Mouse (Mus musculus) cerebellum, postnatal 4 days (tissue): Measurements from ENCODE around the gene Cldn24.
"Not testable (repeated sequence)": the region's sequence is repeated elsewhere in the genome, so short reads cannot be mapped to it uniquely, and the experiment has no call there.

Source experiments
- DNase-seq, 2 experiments: peaks; one replicate each; pipeline ENCODE4 v3.0.0; 2022; ENCODE audit warnings: low spot score in 2 of 2, mixed read lengths in 1 of 2

The Cldn24 gene

DNA sequence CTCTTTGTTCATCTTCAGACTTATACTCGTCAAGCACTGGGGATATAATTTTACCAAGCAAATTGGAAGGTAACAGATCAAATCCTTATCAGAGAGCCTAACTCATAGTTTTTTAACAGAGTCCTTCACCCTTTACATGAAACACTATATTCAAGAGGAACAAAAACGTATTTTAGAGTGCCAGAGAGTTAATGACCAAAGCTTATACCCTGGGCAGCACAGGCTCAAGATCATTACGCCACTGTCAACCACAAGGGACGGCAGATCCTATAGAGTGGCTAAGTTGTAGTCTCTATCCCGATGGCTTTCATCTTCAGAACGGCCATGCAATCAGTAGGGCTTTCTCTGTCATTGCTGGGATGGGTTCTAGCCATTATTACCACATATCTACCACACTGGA is at the start of gene Cldn24:
Gene Cldn24 (plus strand): TSS at position 301 of the 400 bp plus-strand sequence.
- DNase-seq, result no peak

DNA sequence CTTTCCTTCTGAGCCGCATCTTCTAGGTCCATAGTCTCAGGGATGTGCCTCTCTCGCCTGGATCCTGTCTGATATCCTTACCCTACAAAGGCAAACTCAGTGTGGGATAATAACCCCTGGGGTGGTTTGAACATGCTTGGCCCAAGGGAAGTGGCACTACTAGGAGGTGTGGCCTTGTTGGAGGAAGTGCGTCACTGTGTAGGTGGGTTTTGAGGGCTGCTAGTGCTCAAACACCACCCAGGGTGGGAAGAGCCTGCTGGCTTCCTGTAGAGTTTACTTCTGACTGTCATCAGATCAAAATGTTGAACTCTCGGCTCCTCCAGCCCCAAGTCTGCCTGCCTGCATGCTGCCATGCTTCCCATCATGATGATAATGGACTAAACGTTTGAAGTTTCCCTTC is 49.0 kb upstream of the Cldn24 start:
- no peak for DNase-seq

DNA sequence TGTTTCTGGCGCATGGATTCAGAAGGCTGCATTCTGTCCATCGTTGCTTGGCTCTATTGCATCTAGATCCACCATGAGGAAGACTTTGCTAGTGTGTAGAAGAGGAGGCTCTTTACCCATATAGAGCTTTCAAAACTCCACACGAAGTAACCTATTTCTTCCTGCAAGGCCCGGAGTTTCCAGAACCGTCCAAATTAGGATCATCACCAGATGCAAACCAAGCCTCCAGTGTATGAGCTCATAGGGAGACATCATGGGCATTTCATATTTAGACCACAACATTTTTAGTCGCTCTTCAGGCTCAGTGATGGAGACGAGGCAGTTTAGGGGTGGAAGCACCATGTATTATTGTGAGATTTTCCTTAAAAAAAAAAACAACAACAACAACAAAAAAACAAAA is 44.5 kb upstream of the Cldn24 start:
- no peak for DNase-seq

DNA sequence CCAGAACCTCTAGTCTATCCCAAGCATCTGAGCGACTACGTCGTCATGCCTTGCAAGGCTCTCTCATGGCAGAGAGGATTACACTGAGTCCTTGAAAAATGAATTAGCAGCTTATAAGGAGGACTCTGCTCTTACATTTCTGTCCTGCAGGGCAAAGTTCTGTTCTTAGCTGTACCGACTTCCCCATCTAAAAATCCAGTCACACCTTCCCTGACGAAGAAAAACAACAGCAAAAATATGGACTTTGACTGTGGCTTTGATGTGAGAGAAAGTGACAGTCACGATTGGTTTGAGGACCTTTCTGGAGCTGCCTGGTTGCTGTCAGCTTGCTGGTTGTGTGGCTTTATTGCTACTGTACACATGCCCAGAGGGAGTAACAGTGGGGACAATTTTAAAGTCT is 42.4 kb upstream of the Cldn24 start:
- DNase-seq, result no peak

DNA sequence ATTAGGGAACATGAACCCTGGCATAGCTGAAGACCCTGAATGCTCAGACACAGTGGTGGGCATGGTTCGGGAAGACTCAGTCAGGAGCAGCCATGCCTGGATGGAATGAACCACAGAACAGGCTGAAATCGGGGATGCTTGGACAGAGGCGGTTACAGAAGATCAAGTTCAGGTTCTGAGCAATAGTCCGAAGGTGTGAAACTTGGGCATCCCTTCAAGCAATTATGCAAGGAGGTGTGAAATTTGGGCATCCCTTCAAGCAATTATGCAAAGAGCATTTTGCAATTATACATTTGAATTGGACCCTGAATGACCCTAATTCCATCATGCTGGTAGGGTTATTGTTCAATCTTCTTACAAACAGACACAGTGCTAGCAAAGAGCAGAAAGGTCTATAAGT is 40.1 kb upstream of the Cldn24 start:
- no peak for DNase-seq

DNA sequence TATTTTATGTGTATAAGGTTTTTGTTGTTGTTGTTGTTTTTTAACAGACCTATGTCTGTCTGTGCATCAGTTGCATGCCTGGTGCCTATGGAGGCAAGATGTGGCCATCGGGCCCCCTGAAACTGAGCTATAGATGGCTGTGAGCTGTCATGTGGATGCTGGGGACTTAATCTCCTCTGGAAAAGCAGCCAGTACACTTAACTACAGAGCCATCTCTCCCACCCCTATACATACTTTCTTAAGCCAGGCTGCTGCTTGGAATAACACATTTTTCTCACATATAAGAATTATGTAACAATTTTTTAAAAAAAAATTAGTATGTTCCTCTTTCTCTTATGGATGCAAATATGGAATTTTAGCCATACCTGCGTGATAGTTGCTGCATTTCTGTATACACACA is 38.4 kb upstream of the Cldn24 start:
- no peak for DNase-seq

DNA sequence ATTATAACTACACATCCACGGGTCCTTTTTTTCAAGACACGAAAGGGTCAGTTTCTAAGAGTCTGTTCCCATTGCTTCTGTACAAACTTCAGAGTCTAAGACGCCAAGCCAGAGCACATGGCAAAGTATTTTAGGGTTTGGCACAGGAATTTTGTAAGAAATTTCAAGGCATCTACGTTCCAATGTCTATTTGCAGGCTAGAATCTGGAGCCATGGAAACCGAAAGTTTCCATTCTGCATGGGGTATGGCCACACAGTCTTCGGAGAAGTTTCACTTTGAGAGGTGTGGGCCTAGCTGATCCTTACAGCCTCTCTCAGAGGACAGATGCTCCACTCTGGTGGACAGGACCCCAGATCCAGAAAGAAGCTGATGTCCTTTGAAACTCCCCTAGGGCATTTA is 38.0 kb upstream of the Cldn24 start:
- DNase-seq, result no peak

DNA sequence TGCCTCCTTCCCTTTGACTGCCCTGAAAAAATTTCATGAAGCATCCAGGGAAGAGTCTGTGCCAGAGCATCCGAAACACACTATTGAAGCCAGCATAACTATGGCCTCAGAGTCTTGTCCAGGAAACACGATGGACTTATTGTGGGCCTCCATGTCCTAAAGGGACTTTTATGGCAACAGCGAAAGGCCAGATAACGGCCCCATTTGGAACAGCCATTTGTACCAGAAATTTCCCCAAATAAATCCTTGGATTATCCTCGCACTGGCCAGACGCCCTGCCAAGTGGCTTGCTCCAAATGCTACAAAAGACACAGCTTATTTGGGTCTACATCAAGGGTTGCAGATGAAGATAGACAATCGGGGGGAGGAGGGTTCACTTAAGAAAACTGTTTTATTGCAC is 37.5 kb upstream of the Cldn24 start:
- no peak for DNase-seq

DNA sequence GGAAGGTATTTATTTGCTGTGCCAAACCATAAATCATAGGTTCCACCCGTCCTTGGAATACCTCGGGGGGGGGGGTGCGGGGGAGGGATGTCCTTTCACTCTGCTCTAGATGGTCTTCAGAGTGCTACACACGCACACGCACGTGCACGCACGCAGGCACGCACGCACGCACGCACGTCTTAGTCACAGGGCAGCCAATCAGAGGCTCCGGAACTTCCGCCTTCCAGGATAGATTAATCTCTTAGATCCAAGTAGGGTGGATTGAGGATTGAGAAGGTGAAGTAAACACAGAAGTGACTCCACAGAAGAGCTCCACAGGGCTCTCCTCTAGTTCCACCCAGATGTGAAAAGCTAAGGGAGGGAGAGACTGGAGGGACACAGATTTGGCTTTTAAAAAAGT is 35.6 kb upstream of the Cldn24 start:
- no peak for DNase-seq

DNA sequence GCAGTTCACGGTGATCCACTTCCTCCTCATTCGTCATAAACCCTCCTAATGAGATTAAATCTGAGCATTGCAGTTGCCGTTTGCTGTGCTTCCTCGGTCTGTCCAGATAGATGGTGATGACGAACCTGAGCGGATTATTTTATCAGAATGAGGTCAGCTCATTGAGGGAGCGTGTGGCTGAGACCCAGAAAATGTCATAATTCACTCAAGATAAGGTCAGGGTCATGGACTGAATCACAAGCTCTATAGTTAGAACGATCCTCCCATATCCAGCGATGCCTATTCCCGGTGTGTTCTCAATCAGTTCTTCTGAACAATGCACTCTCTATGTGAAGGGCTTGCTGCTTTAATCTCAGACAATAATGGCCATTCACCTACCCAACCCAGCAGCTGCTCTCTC is 34.2 kb upstream of the Cldn24 start:
- DNase-seq, result no peak

DNA sequence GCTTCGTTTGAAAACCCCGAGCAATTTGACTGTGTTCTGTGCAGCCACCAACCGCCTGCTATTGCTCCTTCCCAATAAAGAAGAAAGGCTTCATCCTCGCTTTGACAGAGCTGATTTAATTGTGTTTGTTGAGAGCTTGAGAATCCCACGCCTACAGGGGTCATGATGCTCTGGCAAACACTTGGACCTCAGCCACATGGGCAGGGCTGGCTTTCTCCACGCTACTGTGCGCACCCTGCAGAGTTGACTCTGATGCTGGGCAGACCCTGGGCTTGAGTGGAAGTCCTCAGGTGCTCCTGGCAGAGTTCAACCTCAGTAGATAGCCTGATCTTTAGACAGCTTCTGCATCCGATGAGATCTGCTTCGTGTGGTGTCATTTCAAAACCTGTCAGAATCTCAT is 30.0 kb upstream of the Cldn24 start:
- no peak for DNase-seq

DNA sequence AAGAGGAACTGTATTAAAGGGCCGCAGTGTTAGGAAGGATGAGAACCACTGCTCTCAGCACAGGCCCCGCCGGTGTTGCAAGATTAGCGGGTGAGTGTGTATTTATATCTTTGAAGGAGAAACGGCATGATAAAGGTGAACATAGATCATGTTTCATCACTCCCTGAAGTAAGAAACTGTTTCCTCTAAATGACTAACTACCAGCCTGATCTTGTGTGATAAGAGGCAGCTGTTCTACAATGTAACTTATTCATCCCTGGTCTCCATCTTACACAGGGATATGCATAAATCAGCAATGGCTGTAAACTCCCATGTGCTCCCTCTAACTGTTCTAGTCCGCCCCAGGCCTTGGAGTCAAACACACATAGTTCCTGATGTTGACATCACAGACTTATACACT is 22.5 kb upstream of the Cldn24 start:
- no peak for DNase-seq

DNA sequence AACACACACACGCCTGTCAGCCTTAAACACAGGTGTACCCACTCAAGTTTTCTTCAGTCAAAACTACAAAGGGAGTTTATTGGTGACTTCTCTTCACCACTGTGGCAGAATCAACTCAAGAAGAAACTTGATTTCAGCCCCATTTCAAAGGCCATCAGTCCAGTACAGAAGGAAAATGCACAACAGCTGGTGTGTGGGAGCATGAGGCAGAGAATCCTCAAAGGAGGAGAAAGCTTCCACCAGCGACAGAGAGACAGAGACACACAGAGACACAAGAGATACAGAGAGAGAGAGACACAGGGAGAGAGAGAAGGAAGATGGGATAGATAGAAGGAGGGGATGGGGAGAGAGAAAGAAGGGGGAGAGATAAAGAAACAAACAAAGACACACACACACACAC is 19.6 kb upstream of the Cldn24 start:
- DNase-seq, result no peak

DNA sequence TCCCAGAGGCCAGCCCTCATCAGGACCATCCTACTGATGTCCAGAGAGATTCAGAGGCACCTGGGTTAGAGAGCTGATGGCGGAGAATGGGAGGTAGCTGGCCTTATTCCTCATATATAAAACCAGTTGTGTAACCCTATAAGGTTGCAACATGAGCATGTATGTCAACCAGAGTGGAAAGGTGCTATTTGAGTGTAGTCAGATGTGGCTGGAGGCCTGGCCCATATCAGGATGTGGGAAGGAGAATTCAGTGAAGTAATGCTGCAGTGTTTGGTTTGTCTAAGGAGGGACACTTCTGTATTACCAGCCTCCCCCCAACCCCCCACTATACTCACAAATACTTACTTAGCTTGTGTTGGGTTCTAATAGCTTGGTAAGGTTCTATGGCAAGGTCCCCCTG is 17.7 kb upstream of the Cldn24 start:
- no peak for DNase-seq

DNA sequence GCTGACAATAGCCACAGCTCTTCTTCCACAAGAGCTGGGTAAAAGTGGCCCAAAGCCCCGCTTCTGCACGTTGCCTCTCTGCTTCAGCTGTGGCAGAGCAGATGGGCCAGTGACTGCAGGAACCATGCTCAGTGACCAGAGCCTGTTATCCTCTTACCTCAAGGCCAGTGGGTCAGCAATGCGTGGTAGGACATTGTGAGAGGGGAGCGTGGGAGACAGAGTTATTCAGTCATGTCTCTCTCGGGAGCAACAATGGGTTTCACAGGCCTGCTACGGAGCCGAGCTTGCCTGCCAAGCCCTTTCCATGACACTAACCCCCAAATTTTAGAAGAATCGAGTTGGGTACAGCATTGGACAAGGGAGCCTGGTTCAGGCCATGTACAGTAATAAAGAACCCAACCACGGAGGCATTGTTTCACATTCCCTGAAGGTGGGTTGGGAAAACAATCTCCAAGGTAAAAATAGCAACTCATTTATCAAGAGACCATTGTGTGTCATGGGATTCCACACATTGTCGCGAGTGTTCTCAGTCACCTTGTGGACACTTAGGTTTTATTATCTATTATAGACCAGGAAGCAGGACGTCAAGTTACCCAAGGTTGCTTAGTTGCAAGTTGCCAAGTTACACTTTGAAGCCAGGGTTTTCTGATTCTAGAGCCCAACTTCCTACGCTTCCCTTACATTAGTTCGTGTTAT is 11.8 kb upstream of the Cldn24 start:
- DNase-seq, result no peak

DNA sequence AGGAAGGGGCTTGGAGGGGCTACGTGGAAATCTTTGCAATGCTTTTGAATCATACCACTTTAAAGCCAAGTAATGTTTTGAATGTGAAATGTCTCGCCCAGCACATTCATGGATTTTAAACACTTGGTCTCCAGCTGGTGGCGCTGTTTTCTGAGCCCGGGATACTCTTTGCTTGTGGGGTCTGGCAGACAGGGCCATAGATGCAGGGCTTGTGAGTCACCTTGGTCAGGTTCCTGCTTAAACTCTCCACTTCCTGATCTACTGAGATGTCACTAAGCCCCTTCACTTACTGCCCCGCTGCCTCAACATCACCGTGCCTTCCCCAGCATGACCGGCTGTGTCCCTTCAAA is 11.3 kb upstream of the Cldn24 start:
- DNase-seq, result no peak

DNA sequence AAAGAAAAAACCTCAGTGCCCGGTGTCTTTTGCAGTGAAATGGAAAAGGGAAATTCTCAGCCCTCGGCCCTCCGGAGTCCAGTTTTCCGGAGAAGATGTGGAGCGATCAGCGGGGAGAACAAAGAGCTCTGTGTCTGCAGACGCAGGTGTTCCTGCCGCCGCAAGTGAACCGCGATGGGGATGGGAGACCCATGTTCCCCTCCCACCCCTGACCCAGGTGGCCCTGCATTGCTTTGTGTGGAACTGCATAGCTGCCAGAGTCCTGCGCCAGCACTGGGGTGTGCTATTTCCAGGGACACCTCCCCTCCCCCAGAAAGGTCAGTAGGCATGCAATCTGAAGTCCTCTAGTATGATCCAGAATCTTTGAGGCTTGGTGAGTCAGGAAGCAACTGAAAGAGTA is 10.7 kb upstream of the Cldn24 start:
- DNase-seq, result no peak

DNA sequence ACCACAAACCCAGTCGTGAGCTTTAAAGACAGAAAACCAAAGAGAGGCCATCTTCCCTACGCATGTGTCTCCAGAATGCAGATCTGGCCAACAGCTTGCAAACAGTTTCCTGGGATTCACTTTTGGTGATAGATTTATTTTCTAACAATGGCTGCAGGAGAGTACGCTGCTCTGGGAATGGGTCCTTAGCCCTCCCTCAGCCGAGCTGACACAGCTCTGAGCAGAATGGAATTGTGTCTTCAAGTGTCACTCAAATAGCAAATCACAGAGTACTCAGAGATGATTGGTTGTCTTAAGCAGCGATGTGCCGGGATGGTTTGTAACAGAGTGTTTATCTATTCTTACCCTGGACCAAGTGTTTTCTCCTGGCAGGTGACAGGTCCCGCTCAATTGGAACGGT is 2.9 kb upstream of the Cldn24 start:
- DNase-seq, result no peak

DNA sequence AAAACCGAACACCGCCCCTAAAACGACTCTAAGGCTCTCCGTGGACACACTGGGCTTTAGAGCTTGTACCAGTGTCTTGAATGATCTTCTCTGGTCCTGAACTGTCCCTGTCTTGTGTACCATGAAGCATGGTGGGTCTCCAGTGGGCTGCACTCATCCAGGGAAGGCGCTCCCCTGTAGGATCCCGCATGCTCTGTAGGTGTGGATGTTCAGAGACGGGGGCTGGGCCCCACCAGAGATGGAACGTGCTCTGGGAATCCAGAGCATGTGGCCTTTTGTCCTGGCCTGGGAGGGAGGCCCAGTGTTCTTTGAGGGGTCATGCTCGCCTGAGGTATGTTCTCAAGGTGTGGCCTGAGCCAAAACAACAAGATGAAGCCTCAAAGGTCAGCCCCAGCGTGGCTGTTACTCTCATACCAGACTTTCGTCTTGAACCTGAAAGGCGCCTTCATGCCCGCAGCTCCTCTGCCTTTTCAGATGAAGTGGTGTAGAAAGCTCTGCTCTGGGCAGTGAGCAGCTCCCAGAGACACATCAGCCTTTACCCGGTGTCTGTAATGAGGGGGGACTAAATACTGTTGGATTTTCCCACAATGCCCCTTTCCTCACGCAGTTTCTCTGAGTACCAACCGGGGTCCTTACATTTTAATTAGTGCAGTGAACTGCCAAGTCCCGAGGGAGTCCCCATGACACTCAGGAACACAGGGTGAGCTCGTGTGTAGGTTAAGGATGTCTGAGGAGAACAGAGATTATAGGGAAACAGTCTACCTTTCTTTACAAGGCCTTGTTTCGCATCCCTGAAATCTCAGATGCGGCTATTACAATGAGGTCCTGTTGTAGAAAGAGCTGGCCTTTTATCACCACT is 800 bp upstream of the Cldn24 start:
- DNase-seq, result no peak

DNA sequence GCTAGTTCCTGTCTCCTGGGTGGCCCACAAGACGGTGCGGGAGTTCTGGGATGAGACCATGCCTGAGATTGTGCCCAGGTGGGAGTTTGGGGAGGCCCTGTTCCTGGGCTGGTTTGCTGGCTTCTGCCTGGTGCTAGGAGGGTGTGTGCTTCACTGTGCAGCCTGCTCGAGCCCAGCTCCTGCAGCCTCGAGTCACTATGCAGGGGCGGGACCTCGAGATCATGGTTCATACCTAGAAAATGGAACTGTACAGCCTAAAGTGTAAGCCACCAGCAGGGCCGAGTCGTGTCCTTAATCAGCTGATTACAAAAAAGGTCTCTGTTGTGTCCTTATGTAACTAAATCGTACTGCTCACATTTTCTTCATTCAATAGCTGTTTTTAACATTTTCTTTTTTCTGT is 598 bp downstream of the Cldn24 start:
- not testable (repeated sequence) for DNase-seq

DNA sequence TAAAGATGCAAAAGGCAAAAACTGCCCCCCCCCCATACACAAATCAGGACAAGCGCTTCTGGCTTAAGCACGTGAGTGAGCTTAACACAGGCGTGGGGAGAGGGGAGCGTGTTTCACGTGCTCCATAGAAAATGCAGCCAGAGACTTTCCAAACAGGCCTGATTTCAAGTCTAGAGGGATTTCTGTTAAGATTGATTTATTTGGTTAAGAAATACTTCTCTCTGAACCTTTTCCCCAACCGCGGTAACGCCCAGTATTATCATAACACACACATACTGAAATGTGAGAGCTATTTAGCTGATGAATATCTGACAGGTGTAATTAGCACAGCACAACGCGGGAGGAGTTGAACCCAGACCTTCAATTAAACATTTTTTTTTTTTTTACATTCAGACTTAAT is 1.8 kb downstream of the Cldn24 start:
- DNase-seq, result no peak

DNA sequence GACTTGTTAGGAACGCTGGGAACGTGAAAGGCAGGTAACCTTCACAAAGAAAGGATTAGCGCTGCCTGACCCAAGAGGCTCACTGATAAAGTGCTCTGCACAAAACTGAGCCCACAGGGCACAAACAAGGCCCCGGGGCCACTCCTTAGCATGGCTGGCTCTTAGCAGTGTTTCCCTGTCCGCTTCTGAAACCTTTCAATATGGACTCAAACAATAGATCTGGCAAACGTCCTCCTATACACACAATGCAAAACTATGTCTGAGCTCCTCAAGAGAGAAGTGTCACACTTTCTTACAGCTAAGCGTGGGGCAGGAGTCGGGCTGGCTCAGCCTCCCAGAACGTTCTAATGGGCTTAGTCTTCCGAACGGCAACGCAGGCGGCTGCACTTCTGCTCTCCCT is 2.2 kb downstream of the Cldn24 start, which contains the start of gene Cldn22:
Gene Cldn22 (plus strand): TSS at position 301 of the 400 bp plus-strand sequence.
- no peak for DNase-seq

DNA sequence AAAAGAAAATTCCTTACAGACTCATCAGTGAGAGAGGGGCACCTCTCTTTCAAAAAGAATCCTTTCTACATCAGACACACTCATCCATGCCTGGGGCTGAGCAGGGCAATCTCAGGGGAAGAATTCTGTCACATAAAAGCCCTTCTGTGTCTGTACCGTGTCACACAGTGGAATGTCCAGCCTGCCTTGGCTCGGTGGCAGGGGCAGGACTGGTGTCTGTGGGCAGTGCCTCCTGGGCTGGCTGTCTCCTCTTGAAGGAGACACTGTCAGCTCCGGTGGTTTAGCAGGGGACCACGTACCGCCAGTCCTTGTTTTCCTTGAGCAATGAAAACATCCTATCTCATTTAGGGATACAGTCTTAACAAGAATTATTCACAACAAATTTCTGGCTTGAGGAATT is 3.7 kb downstream of the Cldn24 start:
- DNase-seq, result no peak
